Mouse (Mus musculus): ENCODE measurements around the gene Cacna1c.

DNA sequence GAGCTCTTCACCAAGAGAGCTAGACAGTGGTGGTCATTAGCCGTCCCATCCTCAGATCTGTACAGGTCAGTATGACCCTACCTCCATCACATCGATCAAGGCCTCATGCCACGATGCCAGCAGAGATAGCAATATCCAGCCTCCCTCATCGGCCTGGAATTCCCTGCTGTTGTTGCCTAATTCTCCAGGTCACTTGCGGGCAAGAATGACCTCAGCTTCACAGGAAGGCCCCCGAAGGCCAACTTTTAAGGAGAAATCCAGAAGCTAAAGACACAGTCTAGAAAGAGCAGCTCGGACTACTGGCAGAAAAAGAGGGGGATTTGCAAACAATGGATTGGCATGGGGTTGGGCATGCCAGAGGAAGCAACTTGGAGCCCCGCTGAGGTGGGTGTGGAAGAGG is 256.6 kb downstream of the Cacna1c start:
- TF ChIP-seq POLR2A (IDR thresholded peaks at IDR 0.05; ENCODE audit: borderline replicate concordance, extremely low read depth, insufficient read depth, insufficient read length, poor library complexity, severe bottlenecking) (no peak), CTCF (IDR thresholded peaks at IDR 0.05; ENCODE audit: borderline replicate concordance, extremely low read depth, insufficient read depth, insufficient read length) (no peak)
